Mouse (Mus musculus) MEL (cell line): ENCODE results near the gene Vti1a.

ENCODE experiments used
- CTCF ChIP-seq, 3 experiments: IDR thresholded peaks in 2 of 3; conservative IDR thresholded peaks in 1 of 3; 2 replicates each; pipeline ENCODE4 v1.5.1; 2011 to 2012; ENCODE audit warnings: low read length in 3 of 3, low read depth in 2 of 3, mild to moderate bottlenecking in 2 of 3, improper control_type of control experiment in 1 of 3, inconsistent platforms in 1 of 3, mixed read lengths in 1 of 3, moderate library complexity in 1 of 3; ENCODE audit not compliant: control insufficient read depth in 1 of 3, insufficient read depth in 1 of 3, poor library complexity in 1 of 3, severe bottlenecking in 1 of 3
- E2F4 ChIP-seq: IDR thresholded peaks from 2 replicates; pipeline ENCODE4 v1.6.1; 2011; ENCODE audit warnings: low read depth, low read length, improper control_type of control experiment, borderline replicate concordance
- GATA1 ChIP-seq: IDR thresholded peaks from 2 replicates; pipeline ENCODE4 v1.6.1; 2011; ENCODE audit warnings: low read depth, low read length, improper control_type of control experiment
- HCFC1 ChIP-seq: IDR thresholded peaks from 2 replicates; pipeline ENCODE4 v1.6.1; 2012; ENCODE audit warnings: low read depth, mild to moderate bottlenecking, inconsistent platforms, low read length, improper control_type of control experiment, moderate library complexity
- POLR2A ChIP-seq, 2 experiments: IDR thresholded peaks; 2 replicates each; pipeline ENCODE4 v1.6.1; 2011 to 2012; ENCODE audit warnings: low read length in 2 of 2, mild to moderate bottlenecking in 2 of 2, control low read depth in 1 of 2, improper control_type of control experiment in 1 of 2, low read depth in 1 of 2, moderate library complexity in 1 of 2; ENCODE audit not compliant: control insufficient read depth in 1 of 2, insufficient read depth in 1 of 2, poor library complexity in 1 of 2
- USF1 ChIP-seq: IDR thresholded peaks from 2 replicates; pipeline ENCODE4 v1.6.1; 2014; ENCODE audit warnings: low read depth, mild to moderate bottlenecking, inconsistent platforms, low read length, improper control_type of control experiment, moderate library complexity
- ZC3H11A ChIP-seq: IDR thresholded peaks from 2 replicates; pipeline ENCODE4 v1.6.1; 2012; ENCODE audit warnings: low read depth, mild to moderate bottlenecking, inconsistent platforms, low read length, improper control_type of control experiment
- ZKSCAN1 ChIP-seq: IDR thresholded peaks from 2 replicates; pipeline ENCODE4 v1.6.1; 2012; ENCODE audit warnings: low read depth, mild to moderate bottlenecking, inconsistent platforms, low read length, improper control_type of control experiment, moderate library complexity

- no peak for TF ChIP-seq ZC3H11A
- TF ChIP-seq GATA1 = no peak
- no peak for TF ChIP-seq ZKSCAN1
- TF ChIP-seq CTCF (IDR thresholded peaks at IDR 0.05 in 2 of 3, conservative IDR thresholded peaks at IDR 0.05 in 1 of 3; ENCODE audit: control insufficient read depth in 1 of 3, insufficient read depth in 1 of 3, low read depth in 2 of 3, low read length in 3 of 3, poor library complexity in 1 of 3, severe bottlenecking in 1 of 3) = no peak
- no peak for TF ChIP-seq HCFC1
- TF ChIP-seq USF1 = no peak
- no peak for TF ChIP-seq E2F4
- no peak for TF ChIP-seq POLR2A (IDR thresholded peaks at IDR 0.05; ENCODE audit: control insufficient read depth in 1 of 2, insufficient read depth in 1 of 2, low read depth in 1 of 2, low read length in 2 of 2, poor library complexity in 1 of 2)
These were observed 61.4 kb downstream of the Vti1a start for GRCm38 (mm10) chr19:55377465-55377864.
